Comparison of ENCODE assay signal across 20 mouse cellular contexts in the genomic region with DNA sequence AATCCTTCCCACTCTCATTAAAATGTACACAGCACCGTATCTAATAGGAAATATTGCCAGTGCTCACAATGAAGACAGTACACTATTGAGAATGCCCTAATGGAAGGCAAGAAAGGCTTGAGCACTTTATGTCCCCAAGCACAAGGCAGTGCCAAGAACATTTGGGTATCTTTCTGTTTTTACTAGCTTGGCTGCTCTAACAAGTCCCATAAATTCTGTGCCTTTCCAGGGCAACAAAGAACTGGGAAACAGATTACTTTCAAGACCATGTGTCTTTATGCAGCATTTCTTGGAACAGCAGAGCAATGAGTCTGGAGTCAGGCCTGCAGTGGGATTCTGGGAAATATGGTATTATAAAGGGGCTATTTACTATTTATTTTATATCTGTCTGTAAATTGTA.
DNase-seq lines count a peak whose midpoint lies in the region; ATAC-seq and TF ChIP-seq lines count a peak whose summit lies in the region.
"Had no signal": no experiment of that assay in that cellular context is flagged by ENCODE, and none has a peak within 500 bp of the region (broad histone marks: within the 10 kb centered on the region; RNA-seq: fewer than 3 reads in every experiment).

No protein-coding gene starts in this region.

- no peak overlapping the region for H3K4me2 ChIP-seq in hindbrain, postnatal 0 days (ENCODE audit: low read depth, low read length)
- no peak overlapping the region for H3K4me2 ChIP-seq in hindbrain, embryonic 14.5 days (replicated peaks)
- H3K4me2 ChIP-seq in neural tube, embryonic 13.5 days: no peak overlapping the region
- H3K4me2 ChIP-seq: embryonic facial prominence, embryonic 13.5 days; forebrain, embryonic 15.5 days; heart, embryonic 11.5 days; heart, embryonic 15.5 days; hindbrain, embryonic 15.5 days had no signal

- TF ChIP-seq CTCF in hindbrain, postnatal 0 days (IDR thresholded peaks at IDR 0.05; ENCODE audit: low read depth): no peak
- TF ChIP-seq CTCF in brain, embryonic 14.5 days (IDR thresholded peaks at IDR 0.05; ENCODE audit: borderline replicate concordance, extremely low read depth, insufficient read depth, insufficient read length): no peak

- no peak overlapping the region for H3K4me3 ChIP-seq in hindbrain, postnatal 0 days (ENCODE audit: low read length)
- no peak overlapping the region for H3K4me3 ChIP-seq in hindbrain, embryonic 14.5 days (replicated peaks; ENCODE audit: low read length)
- H3K4me3 ChIP-seq in neural tube, embryonic 13.5 days: no peak overlapping the region
- H3K4me3 ChIP-seq: embryonic facial prominence, embryonic 13.5 days; forebrain, embryonic 15.5 days; heart, embryonic 15.5 days; hindbrain, embryonic 15.5 days had no signal

- no peak for ATAC-seq in hindbrain, postnatal 0 days
- ATAC-seq in hindbrain, embryonic 14.5 days (ENCODE audit: low FRiP score): no peak; the same call in 1 of the 2 replicates
- ATAC-seq in neural tube, embryonic 13.5 days (ENCODE audit: low read depth): peak; percentile 80
- ATAC-seq: forebrain, embryonic 15.5 days had no signal

- no peak overlapping the region for H3K27ac ChIP-seq in hindbrain, postnatal 0 days
- no peak overlapping the region for H3K27ac ChIP-seq in hindbrain, embryonic 14.5 days
- no peak overlapping the region for H3K27ac ChIP-seq in neural tube, embryonic 13.5 days (replicated peaks)
- H3K27ac ChIP-seq: embryonic facial prominence, embryonic 13.5 days; forebrain, embryonic 15.5 days; heart, embryonic 15.5 days; hindbrain, embryonic 15.5 days had no signal

- peak; percentile 35 for DNase-seq in hindbrain, postnatal 0 days (ENCODE audit: low spot score)
- DNase-seq in hindbrain, embryonic 14.5 days (ENCODE audit: low spot score): no peak
- peak; percentile 1 for DNase-seq in brain, adult 2 months (ENCODE audit: low read depth, low spot score)
- DNase-seq in brain, embryonic 14.5 days (ENCODE audit: low read depth): peak; percentile 25
- DNase-seq in testis, postnatal 10 days (ENCODE audit: low spot score): no peak
- no peak for DNase-seq in left cerebral cortex, adult 8-10 months (ENCODE audit: low spot score in 2 of 2)
- DNase-seq: adrenal gland, adult 2 months; adrenal gland, postnatal 36 days; cerebellum, adult 18-20 months; cerebellum, adult 9-11 months; cerebellum, postnatal 36 days; gastrocnemius, postnatal 10 days; heart, adult 18-20 months; heart, postnatal 14 days had no signal

- no peaks in the 10 kb centered on the region for H3K36me3 ChIP-seq in hindbrain, postnatal 0 days (ENCODE audit: insufficient read depth, low read length)
- no peaks in the 10 kb centered on the region for H3K36me3 ChIP-seq in hindbrain, embryonic 14.5 days (replicated peaks; ENCODE audit: control insufficient read depth, insufficient read depth)
- H3K36me3 ChIP-seq in neural tube, embryonic 13.5 days: no peaks in the 10 kb centered on the region
- H3K36me3 ChIP-seq: embryonic facial prominence, embryonic 13.5 days; forebrain, embryonic 15.5 days; heart, embryonic 15.5 days; hindbrain, embryonic 15.5 days had no signal

- H3K9ac ChIP-seq in hindbrain, postnatal 0 days (replicated peaks; ENCODE audit: low read length): no peak overlapping the region
- H3K9ac ChIP-seq in hindbrain, embryonic 14.5 days: no peak overlapping the region
- H3K9ac ChIP-seq in neural tube, embryonic 13.5 days: no peak overlapping the region
- H3K9ac ChIP-seq: embryonic facial prominence, embryonic 13.5 days; forebrain, embryonic 15.5 days; heart, embryonic 15.5 days; hindbrain, embryonic 15.5 days had no signal

- TF ChIP-seq POLR2A in brain, embryonic 14.5 days (IDR thresholded peaks at IDR 0.05; ENCODE audit: borderline replicate concordance, extremely low read depth, insufficient read depth, insufficient read length, poor library complexity, severe bottlenecking): no peak

- WGBS in hindbrain, postnatal 0 days: 60% methylated on average over 1 of the region's 1 CpGs
- WGBS in hindbrain, embryonic 14.5 days: 65% methylated on average over 1 of the region's 1 CpGs
- 26% methylated on average over 1 of the region's 1 CpGs for WGBS in neural tube, embryonic 13.5 days

- H3K27me3 ChIP-seq in hindbrain, postnatal 0 days (ENCODE audit: insufficient read depth, low read length): no peaks in the 10 kb centered on the region
- H3K27me3 ChIP-seq in hindbrain, embryonic 14.5 days (ENCODE audit: control insufficient read depth, insufficient read depth, low read length): no peaks in the 10 kb centered on the region
- H3K27me3 ChIP-seq in neural tube, embryonic 13.5 days: no peaks in the 10 kb centered on the region
- H3K27me3 ChIP-seq: embryonic facial prominence, embryonic 13.5 days; forebrain, embryonic 15.5 days; heart, embryonic 15.5 days; hindbrain, embryonic 15.5 days had no signal

- no peaks in the 10 kb centered on the region for H3K4me1 ChIP-seq in hindbrain, postnatal 0 days (ENCODE audit: insufficient read depth, low read length)
- H3K4me1 ChIP-seq in hindbrain, embryonic 14.5 days (replicated peaks; ENCODE audit: control insufficient read depth, insufficient read depth, low read length): no peaks in the 10 kb centered on the region
- H3K4me1 ChIP-seq in neural tube, embryonic 13.5 days (replicated peaks): no peaks in the 10 kb centered on the region
- H3K4me1 ChIP-seq: embryonic facial prominence, embryonic 13.5 days; forebrain, embryonic 15.5 days; heart, embryonic 15.5 days; hindbrain, embryonic 15.5 days had no signal

- H3K9me3 ChIP-seq in hindbrain, postnatal 0 days (ENCODE audit: low read length): no peaks in the 10 kb centered on the region
- no peaks in the 10 kb centered on the region for H3K9me3 ChIP-seq in hindbrain, embryonic 14.5 days (ENCODE audit: control insufficient read depth, low read length)
- peaks cover 6% of the 10 kb centered on the region; the same call in 1 of the 2 replicates for H3K9me3 ChIP-seq in neural tube, embryonic 13.5 days
- H3K9me3 ChIP-seq: embryonic facial prominence, embryonic 13.5 days; forebrain, embryonic 15.5 days; heart, embryonic 15.5 days; hindbrain, embryonic 15.5 days had no signal

Comparison
In these comparisons a context has a peak if more than half of its experiments do, and no peak if none do; other contexts are left out.
1. DNase-seq: peak in hindbrain, postnatal 0 days (single experiment), brain, adult 2 months (single experiment) and brain, embryonic 14.5 days (single experiment); none in hindbrain, embryonic 14.5 days (single experiment), testis, postnatal 10 days (single experiment) and left cerebral cortex, adult 8-10 months (0 of 2).